In genomic region chr1:36173461-36173860, GRCm38 (mm10) we compare ENCODE assay signal across 20 mouse cellular contexts.
DNase-seq lines count a peak whose midpoint lies in the region; ATAC-seq lines count a peak whose summit lies in the region.
"Had no signal": no experiment of that assay in that cellular context is flagged by ENCODE, and none has a peak within 500 bp of the region (broad histone marks: within the 10 kb centered on the region; RNA-seq: fewer than 3 reads in every experiment).

No protein-coding gene starts in this region.

- H3K27me3 ChIP-seq in heart, embryonic 11.5 days (ENCODE audit: control insufficient read depth, insufficient read depth, low read length), result no peaks in the 10 kb centered on the region
- H3K27me3 ChIP-seq: forebrain, embryonic 12.5 days; heart, embryonic 13.5 days; limb, embryonic 13.5 days; liver, embryonic 13.5 days had no signal

- 84% methylated on average over 8 of the region's 8 CpGs for WGBS in heart, embryonic 11.5 days (ENCODE audit: insufficient replicate concordance)

- peak; percentile 89 for DNase-seq in heart, adult 11 months
- peak; percentile 7 for DNase-seq in kidney, adult 9 months
- no peak for DNase-seq in kidney, postnatal 10 days
- DNase-seq in NIH3T3 (ENCODE audit: low read depth), result peak; percentile 38
- DNase-seq in heart, postnatal 4 days, result peak; percentile 9
- DNase-seq: adrenal gland, postnatal 10 days; cerebellum, postnatal 36 days; gastrocnemius, postnatal 14 days; liver, embryonic 13.5 days; lung, embryonic 14.5 days; lung, postnatal 36 days; right cerebral cortex, postnatal 14 days; thymus, postnatal 4 days had no signal

- no peak overlapping the region for H3K4me2 ChIP-seq in heart, embryonic 11.5 days
- H3K4me2 ChIP-seq: forebrain, embryonic 12.5 days; heart, embryonic 13.5 days; limb, embryonic 13.5 days; liver, embryonic 13.5 days; lung, embryonic 14.5 days had no signal

- H3K36me3 ChIP-seq in heart, embryonic 11.5 days (ENCODE audit: control insufficient read depth, insufficient read depth, low read length), result peaks cover 18% of the 10 kb centered on the region

- no peak overlapping the region for H3K9ac ChIP-seq in heart, embryonic 11.5 days (ENCODE audit: low read depth, low read length)
- H3K9ac ChIP-seq: forebrain, embryonic 12.5 days; heart, embryonic 13.5 days; limb, embryonic 13.5 days; liver, embryonic 13.5 days; lung, embryonic 14.5 days had no signal

- H3K4me3 ChIP-seq in heart, embryonic 11.5 days (ENCODE audit: low read depth, low read length), result no peak overlapping the region
- H3K4me3 ChIP-seq: embryonic facial prominence, embryonic 10.5 days; forebrain, embryonic 12.5 days; heart, embryonic 13.5 days; hindbrain, embryonic 10.5 days; limb, embryonic 13.5 days; liver, embryonic 13.5 days had no signal

- no peak for ATAC-seq in heart, embryonic 11.5 days (replicated peaks; ENCODE audit: insufficient number of reproducible peaks, low FRiP score, low TSS enrichment)
- no peak for ATAC-seq in megakaryocyte, adult 5-6 weeks (ENCODE audit: poor library complexity, severe bottlenecking)

- no peak overlapping the region for H3K27ac ChIP-seq in heart, embryonic 11.5 days (ENCODE audit: low read depth, low read length)
- H3K27ac ChIP-seq: embryonic facial prominence, embryonic 10.5 days; forebrain, embryonic 12.5 days; heart, embryonic 13.5 days; hindbrain, embryonic 10.5 days; limb, embryonic 13.5 days; liver, embryonic 13.5 days had no signal

- no peaks in the 10 kb centered on the region for H3K4me1 ChIP-seq in heart, embryonic 11.5 days (ENCODE audit: control insufficient read depth, insufficient read depth, low read length)
- H3K4me1 ChIP-seq: embryonic facial prominence, embryonic 10.5 days; forebrain, embryonic 12.5 days; heart, embryonic 13.5 days; hindbrain, embryonic 10.5 days; limb, embryonic 13.5 days; liver, embryonic 13.5 days had no signal

- H3K9me3 ChIP-seq in heart, embryonic 11.5 days (replicated peaks; ENCODE audit: control insufficient read depth, low read length), result no peaks in the 10 kb centered on the region
- H3K9me3 ChIP-seq: embryonic facial prominence, embryonic 10.5 days; forebrain, embryonic 12.5 days; heart, embryonic 13.5 days; hindbrain, embryonic 10.5 days; limb, embryonic 13.5 days; liver, embryonic 13.5 days had no signal
